Mouse (Mus musculus) cerebellum, adult 2 months (tissue): ENCODE measurements around the gene Sik2.

Source experiments
- CTCF ChIP-seq: fragments of 200-500 bp; IDR thresholded peaks from 2 replicates; pipeline ENCODE4 v1.5.1; 2011; ENCODE audit warnings: low read depth, mild to moderate bottlenecking, control low read depth, low read length, moderate library complexity, borderline replicate concordance; ENCODE audit not compliant: insufficient read depth
- POLR2A ChIP-seq: fragments of 200-500 bp; IDR thresholded peaks from 2 replicates; pipeline ENCODE4 v1.6.1; 2011; ENCODE audit warnings: low read length, control low read depth, borderline replicate concordance; ENCODE audit not compliant: insufficient read depth

GRCm38 (mm10) chr9:50974631-50975030, 34.2 kb downstream of the Sik2 start:
- no peak for TF ChIP-seq POLR2A
- no peak for TF ChIP-seq CTCF
